Mouse (Mus musculus) CH12.LX (cell line): ENCODE results near the gene Cryl1. TPM values are rescaled to one million over a fixed set of nuclear protein-coding genes. Genes with fewer than 3 reads are reported as not detected.
A peak's percentile ranks its signal among the peaks of the same experiment; 100 is the strongest.

ENCODE experiments used
- DNase-seq: peaks from one replicate; pipeline ENCODE4 v3.0.0-alpha.2; 2013; ENCODE audit errors: extremely low read depth
- H3K27ac ChIP-seq: 2 replicates; pipeline ENCODE4 v1.5.1; 2012; ENCODE audit warnings: low read depth, mild to moderate bottlenecking, control low read depth, moderate library complexity; ENCODE audit not compliant: insufficient read depth
- H3K27me3 ChIP-seq: replicated peaks from 2 replicates; pipeline ENCODE3; 2012; ENCODE audit warnings: inconsistent platforms
- H3K36me3 ChIP-seq, 2 experiments: replicated peaks in 1 of 2; 2 replicates each; pipeline versions ENCODE3 to v1.6.1; 2012; ENCODE audit warnings: inconsistent platforms in 1 of 2, low read length in 1 of 2, mild to moderate bottlenecking in 1 of 2, mixed read lengths in 1 of 2, moderate library complexity in 1 of 2; ENCODE audit not compliant: control insufficient read depth in 1 of 2, insufficient read depth in 1 of 2
- H3K4me1 ChIP-seq, 2 experiments: 2 replicates each; pipeline ENCODE4 v1.6.1; 2012; ENCODE audit warnings: inconsistent platforms in 1 of 2, moderate library complexity in 1 of 2; ENCODE audit not compliant: insufficient read depth in 2 of 2, control insufficient read depth in 1 of 2
- H3K4me2 ChIP-seq: 2 replicates; pipeline ENCODE4 v1.6.1; 2012; ENCODE audit warnings: low read depth, mild to moderate bottlenecking, control low read depth; ENCODE audit not compliant: poor library complexity, insufficient read depth, severe bottlenecking
- H3K4me3 ChIP-seq, 3 experiments: fragments of 150-350 bp in 1 of 3; sonication (generic) in 1 of 3; replicated peaks in 1 of 3; 2 replicates each; pipeline versions ENCODE3 to v1.5.1; 2011 to 2012; ENCODE audit warnings: low read depth in 2 of 3, low read length in 2 of 3, mild to moderate bottlenecking in 2 of 3, moderate library complexity in 2 of 3, control low read depth in 1 of 3, improper control_type of control experiment in 1 of 3, inconsistent platforms in 1 of 3, mixed read lengths in 1 of 3; ENCODE audit not compliant: poor library complexity in 1 of 3
- H3K79me2 ChIP-seq: replicated peaks from 2 replicates; pipeline ENCODE4 v1.6.1; 2012; ENCODE audit warnings: mild to moderate bottlenecking, moderate library complexity; ENCODE audit not compliant: control insufficient read depth, poor library complexity, insufficient read depth, severe bottlenecking; ENCODE audit errors: extremely low read depth
- H3K9ac ChIP-seq: 2 replicates; pipeline ENCODE4 v1.6.1; 2012; ENCODE audit warnings: low read depth, mild to moderate bottlenecking, control low read depth, moderate library complexity; ENCODE audit not compliant: insufficient read depth
- H3K9me3 ChIP-seq: replicated peaks from 2 replicates; pipeline ENCODE3; 2012; ENCODE audit warnings: low read length, inconsistent platforms, mixed read lengths
- CHD2 ChIP-seq: IDR thresholded peaks from 2 replicates; pipeline ENCODE4 v1.6.1; 2011; ENCODE audit warnings: low read length, improper control_type of control experiment
- ELF1 ChIP-seq: IDR thresholded peaks from 2 replicates; pipeline ENCODE4 v1.6.1; 2014; ENCODE audit warnings: low read depth, mild to moderate bottlenecking, inconsistent platforms, low read length, improper control_type of control experiment
- EP300 ChIP-seq: IDR thresholded peaks from 2 replicates; pipeline ENCODE4 v1.6.1; 2011; ENCODE audit warnings: low read length, improper control_type of control experiment
- ETS1 ChIP-seq: conservative IDR thresholded peaks from 2 replicates; pipeline ENCODE4 v1.6.1; 2012; ENCODE audit warnings: low read depth, mild to moderate bottlenecking, inconsistent platforms, low read length, improper control_type of control experiment, moderate library complexity
- GABPA ChIP-seq: IDR thresholded peaks from 2 replicates; pipeline ENCODE4 v1.6.1; 2012; ENCODE audit warnings: low read depth, low read length, improper control_type of control experiment, inconsistent platforms; ENCODE audit not compliant: insufficient replicate concordance
- HCFC1 ChIP-seq: IDR thresholded peaks from 2 replicates; pipeline ENCODE4 v1.6.1; 2012; ENCODE audit warnings: low read depth, mild to moderate bottlenecking, inconsistent platforms, low read length, improper control_type of control experiment
- MAZ ChIP-seq: IDR thresholded peaks from 2 replicates; pipeline ENCODE4 v1.6.1; 2012; ENCODE audit warnings: low read depth, mild to moderate bottlenecking, inconsistent platforms, low read length, improper control_type of control experiment, moderate library complexity
- MEF2A ChIP-seq: IDR thresholded peaks from 2 replicates; pipeline ENCODE4 v1.6.1; 2014; ENCODE audit warnings: low read depth, mild to moderate bottlenecking, inconsistent platforms, low read length, improper control_type of control experiment, borderline replicate concordance
- MYC ChIP-seq: IDR thresholded peaks from 2 replicates; pipeline ENCODE4 v1.6.1; 2011; ENCODE audit warnings: low read depth, mild to moderate bottlenecking, improper control_type of control experiment, low read length
- POLR2AphosphoS2 ChIP-seq: IDR thresholded peaks from 2 replicates; pipeline ENCODE4 v1.6.1; 2011; ENCODE audit warnings: low read depth, low read length, improper control_type of control experiment
- RCOR1 ChIP-seq: conservative IDR thresholded peaks from 2 replicates; pipeline ENCODE4 v1.6.1; 2012; ENCODE audit warnings: low read depth, mild to moderate bottlenecking, inconsistent platforms, low read length, improper control_type of control experiment
- SMC3 ChIP-seq: IDR thresholded peaks from 2 replicates; pipeline ENCODE4 v1.6.1; 2011; ENCODE audit warnings: low read depth, low read length, improper control_type of control experiment
- TCF12 ChIP-seq: IDR thresholded peaks from 2 replicates; pipeline ENCODE4 v1.6.1; 2014; ENCODE audit warnings: low read depth, mild to moderate bottlenecking, inconsistent platforms, low read length, improper control_type of control experiment
- ZKSCAN1 ChIP-seq: IDR thresholded peaks from 2 replicates; pipeline ENCODE4 v1.6.1; 2012; ENCODE audit warnings: low read depth, inconsistent platforms, low read length, improper control_type of control experiment, borderline replicate concordance
- dilution Hi-C: fragments of 300-500 bp; cut with MboI; formaldehyde crosslinking; loops from 2 replicates; pipeline ENCODE4 v1.14.3; 2020; ENCODE audit warnings: low sequenced_read_pairs; ENCODE audit not compliant: extremely low pct_unique_long_range_greater_than_20kb, extremely low pct_ligation_motif_present
- in situ Hi-C: fragments of 300-500 bp; cut with MboI; formaldehyde crosslinking; loops from 3 replicates; pipeline ENCODE4 v1.14.3; 2019; ENCODE audit warnings: low sequenced_read_pairs, low pct_ligation_motif_present, low pct_unique_long_range_greater_than_20kb, mixed read lengths
- polyA plus RNA-seq: library from polyadenylated mRNA; unstranded; fragments of >175 nt; gene quantifications from 2 replicates; pipeline ENCODE4 v1.2.1, GENCODE M21; 2012; ENCODE audit warnings: low read depth; ENCODE audit not compliant: insufficient read length
- total RNA-seq, 2 experiments: library from RNA; depleted of rRNA; stranded (reverse); fragments of 300-350 nt in 1 of 2; fragments of >200 nt in 1 of 2; gene quantifications; 2 replicates each; pipeline ENCODE4 v1.2.3; 2012 to 2014

Cryl1 gene
- total and polyA plus RNA-seq, 3 experiments: 13.1 to 33.7 (median 31.8) TPM

DNA sequence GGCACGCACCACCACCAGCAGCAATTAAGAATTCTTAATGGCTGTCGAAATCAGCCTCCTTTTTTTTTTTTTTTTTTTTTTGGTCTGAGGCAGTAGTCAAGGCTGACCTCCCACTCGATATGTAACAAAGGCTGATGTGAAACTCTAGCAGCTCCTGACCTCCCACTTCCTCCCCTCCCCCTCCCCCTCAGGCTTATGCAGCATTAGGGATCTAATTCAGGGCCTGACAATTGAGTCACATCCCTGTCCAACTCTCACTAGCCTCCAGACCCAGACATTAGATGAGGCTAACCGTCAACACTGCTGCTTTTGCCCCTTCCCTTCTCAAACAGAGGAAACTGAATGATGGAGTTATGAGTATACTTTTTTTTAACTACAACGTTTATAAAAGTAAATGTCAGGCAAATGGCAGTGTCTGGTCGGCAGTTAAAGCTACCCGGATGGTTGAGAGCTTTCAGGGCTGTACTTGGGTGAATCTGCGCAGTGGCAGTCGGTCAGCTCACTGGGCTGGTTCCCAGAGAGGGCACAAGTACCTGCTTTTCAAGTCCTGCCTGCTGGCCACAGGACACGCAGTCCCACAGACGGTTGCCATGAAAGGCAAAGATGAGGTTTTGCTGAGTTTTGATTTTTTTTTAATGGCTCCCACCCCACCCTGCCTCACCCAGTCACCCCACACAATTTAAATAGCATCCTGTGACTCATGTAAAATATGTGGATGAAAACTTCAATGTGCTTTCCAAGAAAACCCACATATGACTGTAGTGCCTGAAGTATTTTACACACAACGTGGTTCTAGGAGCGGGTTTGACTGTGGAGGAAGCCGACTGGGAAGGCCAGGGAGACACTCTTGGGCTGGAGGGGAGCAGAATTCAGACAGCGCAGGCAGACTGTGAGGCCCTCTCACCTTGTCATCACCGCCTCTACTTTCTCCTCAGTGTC, 81.4 kb downstream of the Cryl1 start:
- TF ChIP-seq SMC3 (no peak), CHD2 (no peak), RCOR1 (no peak)
- peak; percentile 4 for DNase-seq
- Histone ChIP-seq H3K36me3 (peaks cover 0 to 12% of the 10 kb centered on the region in 2 experiments), H3K27ac (no peak overlapping the region), H3K9me3 (no peaks in the 10 kb centered on the region), H3K27me3 (no peaks in the 10 kb centered on the region), H3K4me1 (peaks cover 0 to 13% of the 10 kb centered on the region in 2 experiments; a peak in 2 of 4 replicates), H3K79me2 (no peaks in the 10 kb centered on the region), H3K4me2 (no peak overlapping the region), H3K4me3 (no peak overlapping the region), H3K9ac (no peak overlapping the region)
- in situ Hi-C loops (no loop called here), dilution Hi-C loops (no loop called here)

DNA sequence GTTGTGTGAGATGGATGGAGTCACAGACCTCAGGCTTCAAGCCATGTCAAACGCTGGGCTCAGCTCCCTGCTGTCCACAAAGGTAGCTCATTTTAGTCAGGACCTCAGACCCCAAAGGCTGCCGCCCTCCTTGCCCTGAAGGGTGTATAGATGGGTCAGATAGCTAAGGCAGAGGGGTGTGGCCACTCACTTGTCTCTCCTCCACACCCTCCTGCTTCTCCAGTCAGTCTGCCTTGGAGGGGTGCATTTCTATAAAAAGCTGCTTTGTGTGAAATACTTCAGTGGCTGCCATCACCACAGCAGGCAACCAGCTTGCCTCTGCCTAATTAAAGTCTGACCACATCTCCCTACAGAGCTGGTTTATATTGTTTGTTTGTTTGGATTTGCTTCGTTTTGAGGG, 82.4 kb downstream of the Cryl1 start:
- no peak overlapping the region for H3K27ac ChIP-seq
- H3K4me2 ChIP-seq: no peak overlapping the region
- DNase-seq: no peak
- H3K4me3 ChIP-seq: no peak overlapping the region
- no peaks in the 10 kb centered on the region for H3K9me3 ChIP-seq
- in situ Hi-C loops: no loop called here
- TF ChIP-seq MAZ: no peak
- no peak for TF ChIP-seq EP300
- TF ChIP-seq MEF2A: no peak
- TF ChIP-seq GABPA: no peak
- no peak for TF ChIP-seq TCF12
- TF ChIP-seq MYC: no peak
- TF ChIP-seq POLR2AphosphoS2: no peak
- TF ChIP-seq ELF1: no peak
- TF ChIP-seq ZKSCAN1: no peak
- no peak for TF ChIP-seq ETS1
- TF ChIP-seq HCFC1: no peak
- dilution Hi-C loops: no loop called here
- H3K79me2 ChIP-seq: no peaks in the 10 kb centered on the region
- H3K9ac ChIP-seq: no peak overlapping the region
- H3K36me3 ChIP-seq: peaks cover 0 to 20% of the 10 kb centered on the region in 2 experiments
- H3K27me3 ChIP-seq: no peaks in the 10 kb centered on the region
- peaks cover 0 to 13% of the 10 kb centered on the region in 2 experiments; a peak in 2 of 4 replicates for H3K4me1 ChIP-seq
